Mouse (Mus musculus) midbrain, embryonic 10.5 days (tissue): ENCODE measurements around the gene Ppp1r15a. TPM values are rescaled to one million over a fixed set of nuclear protein-coding genes. Genes with fewer than 3 reads are reported as not detected.
"Not testable (repeated sequence)": the region's sequence is repeated elsewhere in the genome, so short reads cannot be mapped to it uniquely, and the experiment has no call there.

Experiments
- DNase-seq: peaks from one replicate; pipeline ENCODE4 v3.0.0-alpha.2; 2017; ENCODE audit warnings: low spot score
- H3K27ac ChIP-seq: fragments of 300-500 bp; sonication (generic); replicated peaks from 2 replicates; pipeline ENCODE4 v1.5.1; 2016; ENCODE audit warnings: mild to moderate bottlenecking
- H3K27me3 ChIP-seq: fragments of 300-500 bp; sonication (generic); 2 replicates; pipeline ENCODE4 v1.6.1; 2016; ENCODE audit warnings: low read depth, mild to moderate bottlenecking; ENCODE audit not compliant: poor library complexity, severe bottlenecking
- H3K36me3 ChIP-seq: fragments of 300-500 bp; sonication (generic); 2 replicates; pipeline ENCODE4 v1.6.1; 2016; ENCODE audit warnings: mild to moderate bottlenecking, moderate library complexity
- H3K4me1 ChIP-seq: fragments of 300-500 bp; sonication (generic); 2 replicates; pipeline ENCODE4 v1.6.1; 2016
- H3K4me3 ChIP-seq: fragments of 300-500 bp; sonication (generic); 2 replicates; pipeline ENCODE4 v1.5.1; 2016; ENCODE audit warnings: mild to moderate bottlenecking, moderate library complexity
- H3K9me3 ChIP-seq: fragments of 300-500 bp; sonication (generic); replicated peaks from 2 replicates; pipeline ENCODE4 v1.6.1; 2016; ENCODE audit warnings: mild to moderate bottlenecking
- WGBS: fragments of 180-500 bp; shearing (Covaris S2); methylation state at CpG from one replicate; pipeline ENCODE4 v1.1.7; 2016; 5-methylcytosine and 5-hydroxymethylcytosine counted together
- polyA plus RNA-seq: library from polyadenylated mRNA; unstranded; fragments of >200 nt; fragmentation: Nextera tagmentation; extraction: Ambion mirVana; gene quantifications from 2 replicates; pipeline ENCODE4 v1.2.1, GENCODE M21; 2016

Gene Ppp1r15a
- polyA plus RNA-seq, 1 experiment from 2014 or later = 15.0 TPM

DNA sequence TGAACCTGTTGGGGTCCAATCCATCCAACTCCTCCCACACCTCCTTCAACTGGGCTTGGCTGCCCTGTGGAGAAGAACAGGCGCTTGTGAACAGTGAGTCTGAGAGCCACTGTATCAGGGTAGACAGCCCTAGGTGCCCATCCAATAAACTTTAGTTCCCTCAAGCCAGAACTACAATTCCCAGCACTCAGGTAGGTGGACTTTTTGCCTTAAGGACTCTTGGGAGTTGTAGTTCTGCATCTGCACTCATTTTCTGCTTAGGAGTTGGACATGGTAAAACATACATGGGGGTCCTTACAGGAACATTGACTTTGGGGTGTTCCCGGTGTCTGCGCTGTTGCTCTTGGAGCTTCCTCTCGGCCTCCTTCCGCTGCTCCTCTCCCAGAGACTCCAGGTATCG lies 27.6 kb downstream of the Ppp1r15a start:
- no peak overlapping the region for H3K4me3 ChIP-seq
- WGBS = 95% methylated on average over 6 of the region's 6 CpGs
- peaks cover 97% of the 10 kb centered on the region for H3K36me3 ChIP-seq

DNA sequence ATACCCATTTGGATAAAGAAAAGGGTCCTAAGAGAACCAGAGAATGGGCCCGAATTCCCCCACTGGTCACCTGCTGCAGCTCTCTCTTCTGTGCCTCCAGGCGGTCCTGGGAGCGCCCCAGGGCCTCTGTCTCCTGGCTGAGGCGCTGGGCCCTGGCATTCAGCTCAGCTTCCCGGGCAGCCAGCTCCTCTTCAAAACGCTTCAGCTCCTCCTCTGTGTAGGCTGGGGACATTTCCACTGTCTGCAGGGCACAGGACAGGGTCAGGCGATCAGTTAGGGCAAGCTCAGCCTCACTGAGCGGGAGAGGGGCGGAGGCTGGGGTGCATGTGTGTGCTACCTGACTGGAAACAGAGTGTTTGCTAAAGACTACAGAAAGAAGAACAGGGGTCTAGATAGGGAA lies 31.5 kb downstream of the Ppp1r15a start:
- DNase-seq = no peak
- H3K36me3 ChIP-seq = peaks cover 74% of the 10 kb centered on the region
- no peak overlapping the region for H3K4me3 ChIP-seq
- H3K27me3 ChIP-seq = no peaks in the 10 kb centered on the region
- H3K4me1 ChIP-seq = peaks cover 20% of the 10 kb centered on the region
- no peaks in the 10 kb centered on the region for H3K9me3 ChIP-seq
- no peak overlapping the region for H3K27ac ChIP-seq
- WGBS = 85% methylated on average over 9 of the region's 9 CpGs

More for the DNA sequence above, 27.6 kb downstream of the Ppp1r15a start:
- no peaks in the 10 kb centered on the region for H3K9me3 ChIP-seq
- H3K27ac ChIP-seq = no peak overlapping the region
- DNase-seq = no peak
- no peaks in the 10 kb centered on the region for H3K27me3 ChIP-seq
- H3K4me1 ChIP-seq = no peaks in the 10 kb centered on the region

GRCm38 (mm10) chr7:45492951-45493350 lies 33.1 kb downstream of the Ppp1r15a start:
- Histone ChIP-seq H3K27me3 (no peaks in the 10 kb centered on the region), H3K4me3 (no peak overlapping the region), H3K27ac (no peak overlapping the region), H3K36me3 (peaks cover 58% of the 10 kb centered on the region), H3K4me1 (peaks cover 35% of the 10 kb centered on the region), H3K9me3 (no peaks in the 10 kb centered on the region)
- WGBS = 96% methylated on average over 5 of the region's 5 CpGs
- DNase-seq = no peak

- H3K36me3 ChIP-seq = peaks cover 51% of the 10 kb centered on the region
- no peak for DNase-seq
- H3K27ac ChIP-seq = no peak overlapping the region
- H3K9me3 ChIP-seq = no peaks in the 10 kb centered on the region
- no peak overlapping the region for H3K4me3 ChIP-seq
- peaks cover 41% of the 10 kb centered on the region for H3K4me1 ChIP-seq
- no peaks in the 10 kb centered on the region for H3K27me3 ChIP-seq
- 95% methylated on average over 8 of the region's 8 CpGs for WGBS
These were observed 33.7 kb downstream of the Ppp1r15a start for GRCm38 (mm10) chr7:45492225-45492844.

DNA sequence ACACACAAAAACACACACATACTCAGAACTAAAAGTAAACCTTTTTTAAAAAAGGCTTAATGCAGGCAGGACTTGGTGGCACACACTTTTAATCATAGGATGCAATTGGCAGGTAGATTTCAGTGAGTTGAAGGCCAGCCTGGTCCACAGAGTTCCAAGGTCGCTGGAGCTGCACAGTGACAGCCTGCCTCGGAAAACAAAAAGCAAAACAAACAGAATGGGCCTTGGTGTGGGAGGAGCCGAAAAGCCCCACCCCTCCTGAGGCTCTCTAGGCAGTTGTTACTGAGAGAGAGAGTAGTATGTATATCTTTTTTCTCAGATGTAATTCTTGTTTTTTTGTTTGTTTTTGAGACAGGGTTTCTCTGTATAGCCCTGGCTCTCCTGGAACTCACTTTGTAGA lies 34.8 kb downstream of the Ppp1r15a start:
- peaks cover 42% of the 10 kb centered on the region for H3K4me1 ChIP-seq

DNA sequence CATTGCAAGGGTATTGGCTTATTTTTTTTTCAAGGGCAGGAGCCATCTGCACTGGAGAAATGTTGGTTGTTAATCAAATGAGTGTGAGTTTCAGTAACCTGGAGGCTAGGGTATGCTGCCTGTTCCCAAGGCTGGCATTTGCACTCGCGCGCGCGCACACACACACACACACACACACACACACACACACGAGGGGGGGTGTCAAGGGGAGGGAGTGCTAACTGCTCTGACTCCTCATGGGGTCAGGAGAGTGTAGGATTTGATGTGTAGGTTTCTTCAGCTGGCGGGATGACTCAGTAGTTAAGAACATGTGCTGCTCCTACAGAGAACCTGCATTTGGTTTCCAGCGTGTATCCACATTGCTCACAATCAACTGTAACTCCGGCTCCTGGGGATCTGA lies 35.2 kb downstream of the Ppp1r15a start:
- no peak for DNase-seq
- peaks cover 36% of the 10 kb centered on the region for H3K36me3 ChIP-seq
- H3K4me1 ChIP-seq = peaks cover 42% of the 10 kb centered on the region
- H3K27ac ChIP-seq = no peak overlapping the region
- H3K4me3 ChIP-seq = no peak overlapping the region
- WGBS = 44% methylated on average over 9 of the region's 9 CpGs
- no peaks in the 10 kb centered on the region for H3K9me3 ChIP-seq
- H3K27me3 ChIP-seq = no peaks in the 10 kb centered on the region

More for the DNA sequence above, 34.8 kb downstream of the Ppp1r15a start:
- no peak for DNase-seq
- Histone ChIP-seq H3K4me3 (no peak overlapping the region), H3K9me3 (no peaks in the 10 kb centered on the region), H3K27me3 (no peaks in the 10 kb centered on the region), H3K36me3 (peaks cover 41% of the 10 kb centered on the region), H3K27ac (no peak overlapping the region)
- 24% methylated on average over 3 of the region's 3 CpGs for whole genome bisulfite sequencing

DNA sequence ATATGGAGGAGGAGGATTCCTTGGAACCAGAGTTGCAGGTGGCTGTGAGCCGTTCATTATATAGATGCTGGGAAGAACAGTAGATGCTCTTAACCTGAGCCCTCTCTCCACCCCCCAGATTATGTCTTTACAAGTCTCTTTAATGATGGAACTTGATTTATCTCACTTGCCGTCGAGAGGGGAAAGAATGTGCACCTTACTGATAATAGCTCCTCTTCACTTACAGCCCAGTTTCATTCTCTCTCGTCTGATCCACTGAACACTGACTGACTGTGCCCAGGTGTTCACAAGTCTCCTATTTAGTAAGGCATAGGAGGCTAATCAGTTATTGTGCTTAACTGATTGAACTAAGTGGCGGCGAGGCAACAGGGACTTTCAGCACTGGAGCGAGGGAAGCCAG lies 36.5 kb downstream of the Ppp1r15a start:
- 84% methylated on average over 7 of the region's 7 CpGs for WGBS
- H3K9me3 ChIP-seq = no peaks in the 10 kb centered on the region
- H3K36me3 ChIP-seq = peaks cover 28% of the 10 kb centered on the region
- peaks cover 42% of the 10 kb centered on the region for H3K4me1 ChIP-seq
- H3K27me3 ChIP-seq = no peaks in the 10 kb centered on the region
- no peak overlapping the region for H3K27ac ChIP-seq
- no peak for DNase-seq
- no peak overlapping the region for H3K4me3 ChIP-seq

- peak; percentile 71 for DNase-seq
- H3K27me3 ChIP-seq = no peaks in the 10 kb centered on the region
- H3K27ac ChIP-seq = peak within 1 kb of the TSS; percentile 92
- WGBS = 8% methylated on average over 38 of the region's 38 CpGs
- H3K4me1 ChIP-seq = peaks cover 42% of the 10 kb centered on the region
- no peaks in the 10 kb centered on the region for H3K9me3 ChIP-seq
- peaks cover 18% of the 10 kb centered on the region for H3K36me3 ChIP-seq
- peak within 1 kb of the TSS; percentile 71 for H3K4me3 ChIP-seq
These were observed 37.5 kb downstream of the Ppp1r15a start, which contains the start of gene Dhdh for GRCm38 (mm10) chr7:45488293-45489204. TSS of gene Dhdh (minus strand) at chr7:45488805.

- H3K27me3 ChIP-seq = no peaks in the 10 kb centered on the region
- peak; percentile 40 for DNase-seq
- H3K4me1 ChIP-seq = peaks cover 42% of the 10 kb centered on the region
- WGBS = 16% methylated on average over 11 of the region's 11 CpGs
- H3K27ac ChIP-seq = peak overlapping the region; percentile 92
- no peaks in the 10 kb centered on the region for H3K9me3 ChIP-seq
- H3K36me3 ChIP-seq = peaks cover 11% of the 10 kb centered on the region
- H3K4me3 ChIP-seq = peak overlapping the region; percentile 71
These were observed 38.2 kb downstream of the Ppp1r15a start for GRCm38 (mm10) chr7:45487861-45488292.

DNA sequence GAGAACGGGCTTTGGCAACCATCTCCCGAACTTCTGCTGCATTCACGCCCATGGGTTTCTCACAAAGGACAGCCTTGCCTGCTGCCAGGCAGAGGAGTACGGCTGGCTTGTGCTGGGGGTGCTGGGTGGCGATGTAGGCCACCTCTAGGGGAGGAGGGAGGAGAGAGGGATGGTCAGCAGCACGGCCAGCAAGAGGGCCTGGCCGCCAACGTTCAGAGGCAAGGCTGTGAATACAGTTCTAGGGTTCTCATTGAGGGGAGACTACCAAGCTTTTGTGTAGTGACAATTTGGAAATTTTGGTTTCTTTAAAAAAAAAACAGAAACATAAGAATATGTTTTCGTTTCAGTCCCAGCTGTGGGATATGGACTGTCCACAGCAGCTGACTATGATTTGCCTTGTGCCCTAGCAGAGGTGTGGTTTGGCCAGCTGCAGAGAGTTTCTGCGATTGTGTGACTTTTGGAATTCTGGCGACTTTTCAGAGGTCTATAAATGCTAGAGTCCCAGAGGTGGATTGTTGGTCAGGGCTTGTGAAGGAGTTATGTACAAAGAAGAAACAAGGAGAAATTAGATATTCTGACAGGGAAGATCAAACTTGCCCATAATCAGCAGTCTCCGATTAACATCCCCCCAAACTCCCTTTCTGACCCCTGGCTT lies 39.2 kb downstream of the Ppp1r15a start, which contains the start of gene Gm45808:
Gene Gm45808 (minus strand): TSS at position 51 of the 655 bp plus-strand sequence.
- Histone ChIP-seq H3K4me1 (peaks cover 42% of the 10 kb centered on the region), H3K36me3 (peaks cover 4% of the 10 kb centered on the region; the same call in 1 of the 2 replicates), H3K4me3 (peak within 1 kb of the TSS; percentile 71; the same call in 1 of the 2 replicates), H3K27ac (peak within 1 kb of the TSS; percentile 92; the same call in 1 of the 2 replicates), H3K9me3 (no peaks in the 10 kb centered on the region), H3K27me3 (no peaks in the 10 kb centered on the region)
- WGBS = 83% methylated on average over 12 of the region's 12 CpGs
- no peak for DNase-seq

DNA sequence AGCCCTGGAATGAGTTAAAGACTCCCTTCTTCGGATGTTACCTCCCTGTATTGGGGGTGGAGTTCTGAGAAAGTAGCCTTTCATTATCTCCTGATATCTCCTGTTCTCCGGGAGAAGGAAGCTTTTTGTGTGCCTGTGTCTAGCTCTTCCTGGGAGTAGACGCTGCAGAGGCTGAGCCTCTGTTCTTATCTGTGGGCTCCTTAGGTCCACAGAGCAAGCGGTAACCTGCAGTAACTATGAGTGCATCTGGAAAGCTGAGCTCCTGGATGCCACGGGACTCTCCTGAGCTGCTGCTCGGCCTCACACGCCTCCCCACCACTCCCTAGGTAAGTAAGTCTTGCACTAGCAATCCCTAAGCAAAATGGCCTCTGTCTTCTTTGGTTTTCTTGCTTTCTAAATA lies 39.9 kb downstream of the Ppp1r15a start:
- Histone ChIP-seq H3K9me3 (no peaks in the 10 kb centered on the region), H3K36me3 (peaks cover 4% of the 10 kb centered on the region; the same call in 1 of the 2 replicates), H3K4me1 (peaks cover 38% of the 10 kb centered on the region), H3K4me3 (no peak overlapping the region), H3K27ac (no peak overlapping the region), H3K27me3 (no peaks in the 10 kb centered on the region)
- WGBS = 82% methylated on average over 7 of the region's 7 CpGs
- no peak for DNase-seq

DNA sequence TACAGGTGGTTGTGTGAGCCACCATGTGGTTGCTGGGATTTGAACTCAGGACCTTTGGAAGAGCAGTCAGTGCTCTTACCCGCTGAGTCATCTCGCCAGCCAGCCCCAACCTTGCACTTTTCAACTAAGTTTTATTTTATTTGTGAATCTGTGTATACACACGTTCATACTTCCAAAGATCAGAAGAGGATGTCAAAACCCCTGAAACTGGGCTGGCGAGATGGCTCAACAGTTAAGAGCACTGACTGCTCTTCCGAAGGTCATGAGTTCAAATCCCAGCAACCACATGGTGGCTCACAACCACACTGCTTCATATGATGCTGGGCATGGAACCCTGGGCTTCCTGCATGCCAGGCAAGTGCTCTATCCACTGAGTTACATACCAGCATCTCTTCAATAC lies 41.1 kb downstream of the Ppp1r15a start:
- H3K27me3 ChIP-seq, H3K9me3 ChIP-seq, H3K4me3 ChIP-seq, DNase-seq, H3K36me3 ChIP-seq, H3K27ac ChIP-seq: not testable (repeated sequence)
- 94% methylated on average over 5 of the region's 5 CpGs for WGBS
- peaks cover 26% of the 10 kb centered on the region for H3K4me1 ChIP-seq
